Mouse (Mus musculus) bone marrow macrophage, adult 2 months (primary cell): ENCODE data around the gene Tmem181a. TPM values are rescaled to one million over a fixed set of nuclear protein-coding genes. Genes with fewer than 3 reads are reported as not detected.
A peak's percentile ranks its signal among the peaks of the same experiment; 100 is the strongest.
"Not testable (repeated sequence)": the region's sequence is repeated elsewhere in the genome, so short reads cannot be mapped to it uniquely, and the experiment has no call there.

Experiments used
- H3K27ac ChIP-seq: 2 replicates; pipeline ENCODE4 v1.5.1; 2012; ENCODE audit warnings: low read depth, low read length; ENCODE audit not compliant: insufficient read depth
- H3K4me1 ChIP-seq: 2 replicates; pipeline ENCODE4 v1.6.1; 2012; ENCODE audit warnings: low read length; ENCODE audit not compliant: control insufficient read depth, insufficient read depth
- H3K4me3 ChIP-seq: 2 replicates; pipeline ENCODE4 v1.5.1; 2012; ENCODE audit warnings: mild to moderate bottlenecking, low read length, moderate library complexity; ENCODE audit not compliant: insufficient read depth
- CTCF ChIP-seq: IDR thresholded peaks from 2 replicates; pipeline ENCODE4 v1.5.1; 2012; ENCODE audit warnings: low read depth, mild to moderate bottlenecking, low read length, moderate library complexity
- POLR2A ChIP-seq: IDR thresholded peaks from 2 replicates; pipeline ENCODE4 v1.6.1; 2012; ENCODE audit warnings: mild to moderate bottlenecking, low read depth, low read length, borderline replicate concordance
- polyA plus RNA-seq: library from polyadenylated mRNA; stranded (reverse); fragments of >200 nt; gene quantifications from 2 replicates; pipeline ENCODE4 v1.2.4, GENCODE M21; 2012; ENCODE audit not compliant: missing spikeins, insufficient read depth, insufficient read length

The Tmem181a gene
- polyA plus RNA-seq: 17.7 and 20.8 TPM in 2 replicates

GRCm38 (mm10) chr17:6256400-6257069 is at the start of gene Tmem181a:
Gene Tmem181a, plus strand, starts transcription at chr17:6256860.
- not testable (repeated sequence) for H3K4me3 ChIP-seq, H3K27ac ChIP-seq, H3K4me1 ChIP-seq

GRCm38 (mm10) chr17:6211721-6212120 is 44.9 kb upstream of the Tmem181a start:
- TF ChIP-seq POLR2A: no peak
- no peak for TF ChIP-seq CTCF
- Histone ChIP-seq H3K4me1 (peaks cover 13% of the 10 kb centered on the region), H3K27ac (no peak overlapping the region), H3K4me3 (no peak overlapping the region)

- TF ChIP-seq CTCF (no peak), POLR2A (no peak)
- Histone ChIP-seq H3K27ac (peak overlapping the region; percentile 43), H3K4me3 (no peak overlapping the region), H3K4me1 (peaks cover 13% of the 10 kb centered on the region)
These were observed 41.0 kb upstream of the Tmem181a start for GRCm38 (mm10) chr17:6215640-6216039.

GRCm38 (mm10) chr17:6216514-6216913 is 40.1 kb upstream of the Tmem181a start:
- Histone ChIP-seq H3K27ac (no peak overlapping the region), H3K4me3 (no peak overlapping the region), H3K4me1 (peaks cover 13% of the 10 kb centered on the region)
- no peak for TF ChIP-seq POLR2A
- TF ChIP-seq CTCF: no peak

- not testable (repeated sequence) for H3K4me3 ChIP-seq, H3K4me1 ChIP-seq, H3K27ac ChIP-seq
These were observed 24.0 kb upstream of the Tmem181a start for GRCm38 (mm10) chr17:6232633-6233032.

- H3K4me1 ChIP-seq, H3K27ac ChIP-seq, H3K4me3 ChIP-seq: not testable (repeated sequence)
These were observed 5.4 kb upstream of the Tmem181a start for GRCm38 (mm10) chr17:6251298-6251697.

- not testable (repeated sequence) for H3K4me3 ChIP-seq, H3K4me1 ChIP-seq, H3K27ac ChIP-seq
These were observed 403 bp downstream of the Tmem181a start for GRCm38 (mm10) chr17:6257070-6257456.

- H3K4me3 ChIP-seq: peak overlapping the region; percentile 81
- not testable (repeated sequence) for H3K4me1 ChIP-seq, H3K27ac ChIP-seq
These were observed 13.5 kb downstream of the Tmem181a start for GRCm38 (mm10) chr17:6269876-6270831.

- peak overlapping the region; percentile 81 for H3K4me3 ChIP-seq
- not testable (repeated sequence) for H3K27ac ChIP-seq, H3K4me1 ChIP-seq
These were observed 14.2 kb downstream of the Tmem181a start for GRCm38 (mm10) chr17:6270840-6271239.

GRCm38 (mm10) chr17:6271970-6272369 is 15.3 kb downstream of the Tmem181a start:
- peak overlapping the region; percentile 20; the same call in 1 of the 2 replicates for H3K4me3 ChIP-seq
- H3K27ac ChIP-seq, H3K4me1 ChIP-seq: not testable (repeated sequence)

GRCm38 (mm10) chr17:6274693-6275092 is 18.0 kb downstream of the Tmem181a start:
- H3K27ac ChIP-seq, H3K4me3 ChIP-seq, H3K4me1 ChIP-seq: not testable (repeated sequence)

- H3K4me1 ChIP-seq, H3K4me3 ChIP-seq, H3K27ac ChIP-seq: not testable (repeated sequence)
These were observed 22.5 kb downstream of the Tmem181a start for GRCm38 (mm10) chr17:6279205-6279604.

GRCm38 (mm10) chr17:6279772-6280171 is 23.1 kb downstream of the Tmem181a start:
- H3K27ac ChIP-seq, H3K4me3 ChIP-seq, H3K4me1 ChIP-seq: not testable (repeated sequence)

GRCm38 (mm10) chr17:6280513-6280912 is 23.9 kb downstream of the Tmem181a start:
- not testable (repeated sequence) for H3K27ac ChIP-seq, H3K4me3 ChIP-seq, H3K4me1 ChIP-seq

GRCm38 (mm10) chr17:6283137-6283536 is 26.5 kb downstream of the Tmem181a start:
- H3K4me1 ChIP-seq, H3K27ac ChIP-seq, H3K4me3 ChIP-seq: not testable (repeated sequence)
